Mouse (Mus musculus) limb, embryonic 14.5 days (tissue): Measurements from ENCODE around the gene Rcor2. TPM values are rescaled to one million over a fixed set of nuclear protein-coding genes. Genes with fewer than 3 reads are reported as not detected.

Source experiments
- ATAC-seq: fragments of 200-750 bp; cut with Nextera tagmentation; 2 replicates; pipeline ENCODE4 v1.8.0; 2017; ENCODE audit warnings: low read depth, moderate number of reproducible peaks, moderate TSS enrichment; ENCODE audit not compliant: low FRiP score
- DNase-seq: peaks from one replicate; pipeline ENCODE4 v3.0.0-alpha.2; 2015; ENCODE audit warnings: low spot score
- H3K27ac ChIP-seq: fragments of 300-500 bp; sonication (generic); replicated peaks from 2 replicates; pipeline ENCODE4 v1.5.1; 2014; ENCODE audit warnings: low read depth, mild to moderate bottlenecking, low read length, moderate library complexity, mixed read lengths
- H3K27me3 ChIP-seq: fragments of 300-500 bp; sonication (generic); 2 replicates; pipeline ENCODE4 v1.6.1; 2014; ENCODE audit warnings: low read length, mixed read lengths; ENCODE audit not compliant: control insufficient read depth, insufficient read depth
- H3K36me3 ChIP-seq: fragments of 300-500 bp; sonication (generic); 2 replicates; pipeline ENCODE4 v1.6.1; 2014; ENCODE audit warnings: mild to moderate bottlenecking, low read length, moderate library complexity, mixed read lengths; ENCODE audit not compliant: control insufficient read depth, insufficient read depth
- H3K4me1 ChIP-seq: fragments of 300-500 bp; sonication (generic); 2 replicates; pipeline ENCODE4 v1.6.1; 2014; ENCODE audit warnings: antibody characterized with exemption, low read length, mixed read lengths; ENCODE audit not compliant: control insufficient read depth, insufficient read depth
- H3K4me2 ChIP-seq: fragments of 300-500 bp; sonication (generic); replicated peaks from 2 replicates; pipeline ENCODE4 v1.6.1; 2014; ENCODE audit warnings: low read depth, mild to moderate bottlenecking, low read length, moderate library complexity; ENCODE audit not compliant: severe bottlenecking
- H3K4me3 ChIP-seq: fragments of 300-500 bp; sonication (generic); replicated peaks from 2 replicates; pipeline ENCODE4 v1.5.1; 2014; ENCODE audit warnings: low read length
- H3K9ac ChIP-seq: fragments of 300-500 bp; sonication (generic); 2 replicates; pipeline ENCODE4 v1.6.1; 2014; ENCODE audit warnings: mild to moderate bottlenecking, low read depth, low read length, moderate library complexity; ENCODE audit not compliant: severe bottlenecking
- H3K9me3 ChIP-seq: fragments of 300-500 bp; sonication (generic); 2 replicates; pipeline ENCODE4 v1.6.1; 2016; ENCODE audit warnings: low read length; ENCODE audit not compliant: control insufficient read depth
- POLR2A ChIP-seq: fragments of 200-500 bp; IDR thresholded peaks from 2 replicates; pipeline ENCODE4 v1.8.0; 2012; ENCODE audit warnings: inconsistent platforms, mild to moderate bottlenecking, moderate library complexity, borderline replicate concordance; ENCODE audit not compliant: insufficient read depth, insufficient read length; ENCODE audit errors: extremely low read depth
- WGBS: fragments of 180-500 bp; shearing (Covaris S2); extraction: QIAGEN DNeasy Blood & Tissue Kit; methylation state at CpG from one replicate; pipeline ENCODE4 v1.1.7; 2014; 5-methylcytosine and 5-hydroxymethylcytosine counted together
- polyA plus RNA-seq, 2 experiments: library from polyadenylated mRNA; depleted of rRNA in 1 of 2; stranded (reverse) in 1 of 2; unstranded in 1 of 2; fragments of >200 nt; fragmentation: Nextera tagmentation in 1 of 2; extraction: Ambion mirVana in 1 of 2; gene quantifications; 2 replicates each; pipeline versions ENCODE4 v1.2.1 to v1.2.3; 2012 to 2014

Rcor2 gene
- polyA plus RNA-seq, 2 experiments: 10.2 to 69.4 TPM

DNA sequence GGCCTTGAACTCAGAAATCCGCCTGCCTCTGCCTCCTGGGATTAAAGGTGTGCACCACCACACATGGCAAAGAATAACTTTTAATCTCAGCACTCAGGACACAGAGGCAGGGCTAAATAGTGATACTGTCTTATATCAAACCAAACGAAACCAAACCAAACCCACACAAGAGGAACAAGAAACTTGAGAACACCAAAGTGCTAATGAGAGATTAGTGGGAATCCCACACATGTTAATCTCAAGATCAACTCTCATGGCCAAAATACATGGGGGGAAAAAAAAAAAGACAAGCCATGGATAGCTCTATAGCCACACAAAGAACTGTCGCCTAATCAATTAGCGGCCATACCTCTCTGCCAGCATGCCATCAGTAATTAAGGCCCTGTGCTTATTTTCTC is 48.5 kb downstream of the Rcor2 start:
- H3K27me3 ChIP-seq: no peaks in the 10 kb centered on the region
- ATAC-seq: no peak
- TF ChIP-seq POLR2A: no peak
- no peaks in the 10 kb centered on the region for H3K36me3 ChIP-seq
- no peak overlapping the region for H3K27ac ChIP-seq
- peaks cover 14% of the 10 kb centered on the region for H3K4me1 ChIP-seq
- H3K9ac ChIP-seq: no peak overlapping the region
- H3K4me2 ChIP-seq: no peak overlapping the region
- WGBS: 92% methylated on average over 4 of the region's 4 CpGs
- no peaks in the 10 kb centered on the region for H3K9me3 ChIP-seq
- DNase-seq: no peak
- H3K4me3 ChIP-seq: no peak overlapping the region

DNA sequence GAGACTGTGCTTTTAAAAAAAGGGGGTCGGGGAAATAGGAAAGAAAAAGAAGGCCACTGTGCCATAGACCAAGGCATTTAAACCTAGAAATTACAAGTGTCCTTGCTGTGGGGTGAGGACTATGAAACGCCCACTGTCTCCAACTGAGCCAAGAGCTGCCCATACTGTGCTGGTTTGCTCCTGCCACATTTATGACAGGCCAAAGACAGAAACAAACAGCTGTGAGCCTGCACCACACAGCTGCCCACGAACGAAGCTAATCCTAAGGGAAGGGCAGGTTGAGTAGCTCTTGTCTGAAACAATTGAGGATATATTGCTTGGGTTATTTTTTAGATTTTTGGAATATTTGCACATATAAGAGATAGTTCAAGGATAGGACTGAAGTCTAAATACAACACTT is 49.7 kb downstream of the Rcor2 start:
- TF ChIP-seq POLR2A: no peak
- ATAC-seq (no peak; the same call in 1 of the 2 replicates), DNase-seq (no peak)
- H3K27ac ChIP-seq: no peak overlapping the region
- 0 out of 2 replicates have a peak, but pooled peaks cover 3% of the 10 kb centered on the region for H3K4me1 ChIP-seq
- H3K4me3 ChIP-seq: no peak overlapping the region
- no peak overlapping the region for H3K4me2 ChIP-seq
- no peak overlapping the region for H3K9ac ChIP-seq
- no peaks in the 10 kb centered on the region for H3K27me3 ChIP-seq
- H3K36me3 ChIP-seq: no peaks in the 10 kb centered on the region
- no peaks in the 10 kb centered on the region for H3K9me3 ChIP-seq
- WGBS: 75% methylated on average over 4 of the region's 4 CpGs

DNA sequence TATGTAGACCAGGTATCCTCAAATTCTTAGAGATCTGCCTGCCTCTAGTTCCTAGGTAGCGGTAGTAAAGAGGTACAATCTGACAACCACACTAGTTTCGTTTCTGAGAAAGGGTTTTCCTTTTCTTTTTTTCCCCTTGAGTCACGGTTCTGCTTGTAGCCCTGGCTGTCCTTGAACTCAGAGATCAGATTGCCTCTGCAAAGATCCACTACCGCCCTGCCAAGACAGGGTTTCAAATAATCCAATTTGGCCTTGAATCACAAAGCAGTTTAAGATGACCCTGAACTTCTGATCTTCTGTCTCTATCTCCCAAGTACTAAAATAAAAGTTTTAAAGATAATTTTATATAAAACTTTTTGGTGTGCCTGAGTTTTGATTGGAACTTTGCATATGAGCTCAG is 50.6 kb downstream of the Rcor2 start:
- Histone ChIP-seq H3K27ac (no peak overlapping the region), H3K27me3 (no peaks in the 10 kb centered on the region), H3K36me3 (no peaks in the 10 kb centered on the region), H3K9me3 (no peaks in the 10 kb centered on the region), H3K9ac (no peak overlapping the region), H3K4me3 (no peak overlapping the region), H3K4me2 (no peak overlapping the region), H3K4me1 (0 out of 2 replicates have a peak, but pooled peaks cover 3% of the 10 kb centered on the region)
- ATAC-seq: no peak
- WGBS: 86% methylated on average over 4 of the region's 4 CpGs
- TF ChIP-seq POLR2A: no peak
- no peak for DNase-seq

DNA sequence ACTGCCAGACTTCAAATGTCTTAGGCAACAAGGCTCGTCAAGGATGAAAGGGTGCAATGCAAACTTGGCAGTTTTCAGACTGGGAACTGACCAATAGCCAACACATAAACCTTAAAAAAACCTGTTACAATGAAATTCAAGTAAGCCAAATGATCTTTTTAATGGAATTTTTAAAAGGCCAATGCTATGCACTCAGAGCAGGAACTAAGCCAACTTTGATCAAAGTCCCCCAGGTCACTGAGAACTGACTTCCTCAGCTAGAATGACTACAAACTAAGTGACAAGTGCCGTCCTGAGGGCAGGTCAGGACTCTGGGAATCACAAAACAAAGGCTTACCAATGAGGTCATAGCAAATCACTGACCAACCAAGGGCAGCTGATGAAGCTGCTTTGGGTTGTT is 53.1 kb downstream of the Rcor2 start:
- Histone ChIP-seq H3K9me3 (no peaks in the 10 kb centered on the region), H3K4me3 (no peak overlapping the region), H3K9ac (no peak overlapping the region), H3K27ac (no peak overlapping the region), H3K36me3 (no peaks in the 10 kb centered on the region), H3K27me3 (no peaks in the 10 kb centered on the region), H3K4me2 (no peak overlapping the region), H3K4me1 (no peaks in the 10 kb centered on the region)
- ATAC-seq: no peak
- no peak for DNase-seq
- 50% methylated on average over 2 of the region's 2 CpGs for WGBS
- TF ChIP-seq POLR2A: no peak

DNA sequence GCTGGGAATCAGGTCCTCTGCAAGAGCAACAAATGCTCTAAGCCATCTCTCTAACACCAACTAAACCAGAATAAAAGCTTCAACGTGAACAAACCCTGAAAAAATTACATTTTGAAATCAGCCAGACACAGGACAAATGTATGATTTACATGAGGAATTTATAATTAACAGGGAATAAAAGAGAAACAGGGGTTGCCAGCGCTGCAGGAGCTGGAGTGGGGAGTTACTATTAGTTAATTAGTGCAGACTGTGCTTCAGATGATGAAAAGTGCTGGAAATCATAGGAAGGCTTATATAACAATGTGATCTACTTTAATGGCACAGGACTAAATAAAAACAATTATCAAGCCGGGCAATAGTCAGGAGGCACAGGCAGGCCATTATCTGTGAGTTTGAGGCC is 54.3 kb downstream of the Rcor2 start:
- 84% methylated on average over 3 of the region's 3 CpGs for WGBS
- H3K9me3 ChIP-seq: no peaks in the 10 kb centered on the region
- no peak overlapping the region for H3K4me2 ChIP-seq
- DNase-seq (no peak), ATAC-seq (no peak)
- no peaks in the 10 kb centered on the region for H3K4me1 ChIP-seq
- H3K9ac ChIP-seq: no peak overlapping the region
- TF ChIP-seq POLR2A: no peak
- H3K27me3 ChIP-seq: no peaks in the 10 kb centered on the region
- no peak overlapping the region for H3K27ac ChIP-seq
- no peak overlapping the region for H3K4me3 ChIP-seq
- H3K36me3 ChIP-seq: no peaks in the 10 kb centered on the region

Other genes starting within 250 kb of the Rcor2 start
- 10.1 and 13.1 TPM in 2 replicates for gene Fermt3, start 247.9 kb upstream of the Rcor2 start, polyA plus RNA-seq (2012; rRNA removed)
- gene Fermt3, start 247.9 kb upstream of the Rcor2 start, polyA plus RNA-seq (2014; fragmentation: Nextera tagmentation; extraction: Ambion mirVana): 10.2 and 10.8 TPM in 2 replicates
- 124 and 170 TPM in 2 replicates for gene Stip1, start 227.4 kb upstream of the Rcor2 start, polyA plus RNA-seq (2012; rRNA removed)
- 200 and 205 TPM in 2 replicates for gene Stip1, start 227.4 kb upstream of the Rcor2 start, polyA plus RNA-seq (2014; fragmentation: Nextera tagmentation; extraction: Ambion mirVana)
- 24.6 and 27.4 TPM in 2 replicates for gene Macrod1, start 210.5 kb upstream of the Rcor2 start, polyA plus RNA-seq (2012; rRNA removed)
- 16.6 and 19.7 TPM in 2 replicates for gene Macrod1, start 210.5 kb upstream of the Rcor2 start, polyA plus RNA-seq (2014; fragmentation: Nextera tagmentation; extraction: Ambion mirVana)
- 2.2 and 3.2 TPM in 2 replicates for gene Flrt1, start 161.6 kb upstream of the Rcor2 start, polyA plus RNA-seq (2012; rRNA removed)
- gene Flrt1, start 161.6 kb upstream of the Rcor2 start, polyA plus RNA-seq (2014; fragmentation: Nextera tagmentation; extraction: Ambion mirVana): 8.5 and 9.6 TPM in 2 replicates
- gene Otub1, start 61.0 kb upstream of the Rcor2 start, polyA plus RNA-seq (2012; rRNA removed): 157 and 181 TPM in 2 replicates
- gene Otub1, start 61.0 kb upstream of the Rcor2 start, polyA plus RNA-seq (2014; fragmentation: Nextera tagmentation; extraction: Ambion mirVana): 203 and 212 TPM in 2 replicates
- gene Cox8a, start 49.7 kb upstream of the Rcor2 start, polyA plus RNA-seq (2012; rRNA removed): 478 and 552 TPM in 2 replicates
- gene Cox8a, start 49.7 kb upstream of the Rcor2 start, polyA plus RNA-seq (2014; fragmentation: Nextera tagmentation; extraction: Ambion mirVana): 850 and 909 TPM in 2 replicates
- 55.9 and 62.8 TPM in 2 replicates for gene Naa40, start 26.1 kb upstream of the Rcor2 start, polyA plus RNA-seq (2012; rRNA removed)
- gene Naa40, start 26.1 kb upstream of the Rcor2 start, polyA plus RNA-seq (2014; fragmentation: Nextera tagmentation; extraction: Ambion mirVana): 50.1 and 54.1 TPM in 2 replicates
- gene Mark2, start 74.5 kb downstream of the Rcor2 start, polyA plus RNA-seq (2012; rRNA removed): 65.8 and 78.2 TPM in 2 replicates
- gene Mark2, start 74.5 kb downstream of the Rcor2 start, polyA plus RNA-seq (2014; fragmentation: Nextera tagmentation; extraction: Ambion mirVana): 48.6 and 56.3 TPM in 2 replicates
- gene Spindoc, start 115.7 kb downstream of the Rcor2 start, polyA plus RNA-seq (2012; rRNA removed): 37.6 and 47.0 TPM in 2 replicates
- gene Spindoc, start 115.7 kb downstream of the Rcor2 start, polyA plus RNA-seq (2014; fragmentation: Nextera tagmentation; extraction: Ambion mirVana): 21.9 and 25.9 TPM in 2 replicates
- gene 2700081O15Rik, start 150.3 kb downstream of the Rcor2 start, polyA plus RNA-seq (2012; rRNA removed): 98.9 and 128 TPM in 2 replicates
- gene 2700081O15Rik, start 150.3 kb downstream of the Rcor2 start, polyA plus RNA-seq (2014; fragmentation: Nextera tagmentation; extraction: Ambion mirVana): 13.7 and 15.4 TPM in 2 replicates
- gene Rtn3, start 216.0 kb downstream of the Rcor2 start, polyA plus RNA-seq (2012; rRNA removed): 112 and 118 TPM in 2 replicates
- gene Rtn3, start 216.0 kb downstream of the Rcor2 start, polyA plus RNA-seq (2014; fragmentation: Nextera tagmentation; extraction: Ambion mirVana): 102 and 107 TPM in 2 replicates
- 31.6 and 32.9 TPM in 2 replicates for gene Atl3, start 226.7 kb downstream of the Rcor2 start, polyA plus RNA-seq (2012; rRNA removed)
- 19.0 and 20.4 TPM in 2 replicates for gene Atl3, start 226.7 kb downstream of the Rcor2 start, polyA plus RNA-seq (2014; fragmentation: Nextera tagmentation; extraction: Ambion mirVana)